ENCODE assay signal across 8 mouse cellular contexts in the genomic region with DNA sequence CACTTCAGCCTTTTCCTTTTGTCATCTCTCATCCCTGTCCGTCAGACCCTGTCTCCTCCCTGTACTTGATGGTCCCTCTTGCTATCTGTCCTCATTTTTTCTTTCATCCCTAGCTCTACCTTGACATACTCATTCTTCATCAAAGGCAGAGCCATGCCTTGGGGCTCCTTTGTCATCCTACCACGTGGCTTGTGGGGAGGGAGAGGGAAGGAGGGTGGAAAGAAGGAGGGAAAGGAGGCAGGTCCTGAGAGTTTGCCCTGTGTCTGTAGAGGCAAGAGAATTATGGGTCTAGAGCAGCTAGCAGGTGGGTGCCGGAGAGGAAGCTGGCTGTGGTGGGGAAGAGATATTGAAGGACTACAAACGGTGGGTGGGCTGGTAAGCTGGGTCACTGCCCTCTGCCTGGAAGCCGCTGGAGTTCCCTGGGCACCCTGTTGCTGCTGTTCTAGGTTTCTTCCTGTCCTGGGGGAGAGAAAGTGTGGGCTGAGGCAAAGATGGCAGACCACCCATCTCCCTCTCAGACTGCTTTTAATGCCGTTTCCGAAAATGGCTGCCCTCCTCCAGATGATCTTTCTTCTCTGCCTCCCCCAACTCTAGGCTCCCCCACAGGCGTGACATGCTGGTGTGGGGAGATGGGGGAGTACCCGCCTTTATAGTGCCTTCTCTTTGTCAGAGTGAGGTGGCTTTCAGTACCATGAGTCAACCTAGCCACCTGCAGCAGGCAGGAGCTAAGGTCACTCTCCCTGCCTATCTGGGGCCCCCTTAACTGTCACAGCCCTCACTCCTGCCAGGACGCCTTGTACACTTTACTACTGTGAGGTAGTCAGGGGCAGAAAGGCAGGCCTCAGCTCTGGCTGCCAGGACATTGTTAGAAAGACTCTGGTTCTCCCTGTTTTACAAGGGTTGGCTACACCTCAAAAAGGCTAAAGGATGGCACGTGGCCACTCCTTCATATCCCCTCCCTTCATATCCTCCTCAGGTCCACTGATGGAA. TPM values are rescaled to one million over a fixed set of nuclear protein-coding genes. Genes with fewer than 3 reads are reported as not detected.
DNase-seq lines count a peak whose midpoint lies in the region; ATAC-seq lines count a peak whose summit lies in the region.

No protein-coding gene starts in this region.

- no peak overlapping the region for H3K4me3 ChIP-seq in kidney, embryonic 14.5 days (ENCODE audit: low read length)
- peak overlapping the region; percentile 74; the same call in 1 of the 2 replicates for H3K4me3 ChIP-seq in embryonic facial prominence, embryonic 14.5 days (ENCODE audit: low read depth, low read length)
- peak overlapping the region; percentile 76 for H3K4me3 ChIP-seq in hindbrain, embryonic 15.5 days
- H3K4me3 ChIP-seq in neural tube, embryonic 12.5 days, result peak overlapping the region; percentile 82

- 38% methylated on average over 11 of the region's 11 CpGs for WGBS in kidney, embryonic 14.5 days
- 60% methylated on average over 11 of the region's 11 CpGs for WGBS in embryonic facial prominence, embryonic 14.5 days
- WGBS in hindbrain, embryonic 15.5 days, result 47% methylated on average over 11 of the region's 11 CpGs
- WGBS in neural tube, embryonic 12.5 days, result 62% methylated on average over 11 of the region's 11 CpGs

- peak overlapping the region; percentile 7; the same call in 1 of the 2 replicates for H3K9ac ChIP-seq in kidney, embryonic 14.5 days (ENCODE audit: low read depth, low read length)
- peak overlapping the region; percentile 93; the same call in 1 of the 2 replicates for H3K9ac ChIP-seq in embryonic facial prominence, embryonic 14.5 days (ENCODE audit: low read depth, low read length)
- peak overlapping the region; percentile 93 for H3K9ac ChIP-seq in hindbrain, embryonic 15.5 days
- H3K9ac ChIP-seq in neural tube, embryonic 12.5 days, result peak overlapping the region; percentile 92

- no peak overlapping the region for H3K27ac ChIP-seq in kidney, embryonic 14.5 days (ENCODE audit: low read depth, low read length)
- no peak overlapping the region for H3K27ac ChIP-seq in embryonic facial prominence, embryonic 14.5 days (replicated peaks; ENCODE audit: low read depth, low read length)
- H3K27ac ChIP-seq in hindbrain, embryonic 15.5 days (replicated peaks), result peak overlapping the region; percentile 97
- no peak overlapping the region for H3K27ac ChIP-seq in neural tube, embryonic 12.5 days

- H3K9me3 ChIP-seq in kidney, embryonic 14.5 days (ENCODE audit: control insufficient read depth, low read length), result no peaks in the 10 kb centered on the region
- H3K9me3 ChIP-seq in embryonic facial prominence, embryonic 14.5 days (ENCODE audit: control insufficient read depth, low read length), result no peaks in the 10 kb centered on the region
- H3K9me3 ChIP-seq in hindbrain, embryonic 15.5 days, result no peaks in the 10 kb centered on the region
- H3K9me3 ChIP-seq in neural tube, embryonic 12.5 days, result no peaks in the 10 kb centered on the region

- no peak overlapping the region; the same call in 1 of the 2 replicates for H3K4me2 ChIP-seq in kidney, embryonic 14.5 days (replicated peaks; ENCODE audit: low read depth, low read length)
- H3K4me2 ChIP-seq in embryonic facial prominence, embryonic 14.5 days (ENCODE audit: low read depth, low read length), result peak overlapping the region; percentile 81
- H3K4me2 ChIP-seq in hindbrain, embryonic 15.5 days, result peak overlapping the region; percentile 76
- peak overlapping the region; percentile 89 for H3K4me2 ChIP-seq in neural tube, embryonic 12.5 days (replicated peaks)

- no peaks in the 10 kb centered on the region; the same call in 1 of the 2 replicates for H3K27me3 ChIP-seq in kidney, embryonic 14.5 days (ENCODE audit: control insufficient read depth, insufficient read depth, low read length)
- H3K27me3 ChIP-seq in embryonic facial prominence, embryonic 14.5 days (replicated peaks; ENCODE audit: control insufficient read depth, insufficient read depth, low read length), result no peaks in the 10 kb centered on the region
- no peaks in the 10 kb centered on the region for H3K27me3 ChIP-seq in hindbrain, embryonic 15.5 days
- H3K27me3 ChIP-seq in neural tube, embryonic 12.5 days (replicated peaks), result 0 out of 2 replicates have a peak, but pooled peaks cover 5% of the 10 kb centered on the region

- DNase-seq in kidney, postnatal 25 days, result no peak
- DNase-seq in embryonic facial prominence, embryonic 14.5 days (ENCODE audit: low spot score), result no peak
- DNase-seq in layer of hippocampus, adult 11-12 months (ENCODE audit: low spot score), result no peak
- DNase-seq in thymus, adult 18-20 months, result no peak
- no peak for DNase-seq in urinary bladder, adult 18-20 months (ENCODE audit: low spot score in 2 of 2)

- ATAC-seq in kidney, embryonic 14.5 days (ENCODE audit: low FRiP score, low TSS enrichment), result no peak
- no peak for ATAC-seq in embryonic facial prominence, embryonic 14.5 days (ENCODE audit: low read depth)
- ATAC-seq in hindbrain, embryonic 15.5 days (ENCODE audit: low FRiP score, low read depth), result no peak
- no peak for ATAC-seq in neural tube, embryonic 12.5 days (ENCODE audit: low FRiP score, low read depth)

- H3K36me3 ChIP-seq in kidney, embryonic 14.5 days (ENCODE audit: control insufficient read depth, insufficient read depth, low read length), result no peaks in the 10 kb centered on the region; the same call in 1 of the 2 replicates
- H3K36me3 ChIP-seq in embryonic facial prominence, embryonic 14.5 days (ENCODE audit: control insufficient read depth, insufficient read depth, low read length), result peaks cover 14% of the 10 kb centered on the region
- H3K36me3 ChIP-seq in hindbrain, embryonic 15.5 days, result peaks cover 15% of the 10 kb centered on the region
- H3K36me3 ChIP-seq in neural tube, embryonic 12.5 days, result peaks cover 15% of the 10 kb centered on the region

- H3K4me1 ChIP-seq in kidney, embryonic 14.5 days (ENCODE audit: control insufficient read depth, insufficient read depth, low read length), result peaks cover 17% of the 10 kb centered on the region; the same call in 1 of the 2 replicates
- peaks cover 17% of the 10 kb centered on the region for H3K4me1 ChIP-seq in embryonic facial prominence, embryonic 14.5 days (ENCODE audit: control insufficient read depth, insufficient read depth, low read length)
- peaks cover 77% of the 10 kb centered on the region for H3K4me1 ChIP-seq in hindbrain, embryonic 15.5 days (replicated peaks)
- peaks cover 70% of the 10 kb centered on the region for H3K4me1 ChIP-seq in neural tube, embryonic 12.5 days

RNA-seq across cellular contexts. Expression of gene Dnajb5, which starts 1.9 kb away (rescaled TPM):
- 5.1 and 6.8 TPM in 2 replicates for polyA plus RNA-seq in kidney, embryonic 14.5 days (2014; fragmentation: Nextera tagmentation; extraction: Ambion mirVana)
- 11.9 and 15.4 TPM in 2 replicates for polyA plus RNA-seq in embryonic facial prominence, embryonic 14.5 days (2014; fragmentation: Nextera tagmentation; extraction: Ambion mirVana)
- polyA plus RNA-seq in hindbrain, embryonic 15.5 days (2015; fragmentation: Nextera tagmentation; extraction: Ambion mirVana), result 36.7 and 46.3 TPM in 2 replicates
- 29.0 and 33.6 TPM in 2 replicates for polyA plus RNA-seq in neural tube, embryonic 12.5 days (2016; fragmentation: Nextera tagmentation; extraction: Ambion mirVana)

RNA-seq across cellular contexts. Expression of gene 1700022I11Rik, which starts 17.9 kb away (rescaled TPM):
- 0.34 and 0.37 TPM in 2 replicates for polyA plus RNA-seq in kidney, embryonic 14.5 days (2014; fragmentation: Nextera tagmentation; extraction: Ambion mirVana)
- 0.28 and 0.75 TPM in 2 replicates for polyA plus RNA-seq in embryonic facial prominence, embryonic 14.5 days (2014; fragmentation: Nextera tagmentation; extraction: Ambion mirVana)
- polyA plus RNA-seq in hindbrain, embryonic 15.5 days (2015; fragmentation: Nextera tagmentation; extraction: Ambion mirVana), result 0.41 and 0.68 TPM in 2 replicates
- polyA plus RNA-seq in neural tube, embryonic 12.5 days (2016; fragmentation: Nextera tagmentation; extraction: Ambion mirVana), result 0.46 and 0.93 TPM in 2 replicates

RNA-seq across cellular contexts. Expression of gene Phf24, which starts 35.0 kb away (rescaled TPM):
- 0.41 and 1.1 TPM in 2 replicates for polyA plus RNA-seq in kidney, embryonic 14.5 days (2014; fragmentation: Nextera tagmentation; extraction: Ambion mirVana)
- polyA plus RNA-seq in embryonic facial prominence, embryonic 14.5 days (2014; fragmentation: Nextera tagmentation; extraction: Ambion mirVana), result 4.9 and 5.7 TPM in 2 replicates
- 39.3 and 39.7 TPM in 2 replicates for polyA plus RNA-seq in hindbrain, embryonic 15.5 days (2015; fragmentation: Nextera tagmentation; extraction: Ambion mirVana)
- polyA plus RNA-seq in neural tube, embryonic 12.5 days (2016; fragmentation: Nextera tagmentation; extraction: Ambion mirVana), result 10.9 and 11.4 TPM in 2 replicates

RNA-seq across cellular contexts. Expression of gene Vcp, which starts 48.8 kb away (rescaled TPM):
- polyA plus RNA-seq in kidney, embryonic 14.5 days (2014; fragmentation: Nextera tagmentation; extraction: Ambion mirVana), result 351 and 554 TPM in 2 replicates
- polyA plus RNA-seq in embryonic facial prominence, embryonic 14.5 days (2014; fragmentation: Nextera tagmentation; extraction: Ambion mirVana), result 471 and 523 TPM in 2 replicates
- 469 and 479 TPM in 2 replicates for polyA plus RNA-seq in hindbrain, embryonic 15.5 days (2015; fragmentation: Nextera tagmentation; extraction: Ambion mirVana)
- 631 and 640 TPM in 2 replicates for polyA plus RNA-seq in neural tube, embryonic 12.5 days (2016; fragmentation: Nextera tagmentation; extraction: Ambion mirVana)

RNA-seq across cellular contexts. Expression of gene Fancg, which starts 58.8 kb away (rescaled TPM):
- 11.8 and 16.9 TPM in 2 replicates for polyA plus RNA-seq in kidney, embryonic 14.5 days (2014; fragmentation: Nextera tagmentation; extraction: Ambion mirVana)
- 14.8 and 16.6 TPM in 2 replicates for polyA plus RNA-seq in embryonic facial prominence, embryonic 14.5 days (2014; fragmentation: Nextera tagmentation; extraction: Ambion mirVana)
- polyA plus RNA-seq in hindbrain, embryonic 15.5 days (2015; fragmentation: Nextera tagmentation; extraction: Ambion mirVana), result 21.1 and 25.4 TPM in 2 replicates
- 17.4 and 20.9 TPM in 2 replicates for polyA plus RNA-seq in neural tube, embryonic 12.5 days (2016; fragmentation: Nextera tagmentation; extraction: Ambion mirVana)

Comparison
In these comparisons a context has a peak if more than half of its experiments do, and no peak if none do; other contexts are left out.
1. H3K9ac ChIP-seq: peak in every context shown above with its lines; median percentile 93 in embryonic facial prominence, embryonic 14.5 days; 93 in hindbrain, embryonic 15.5 days; 92 in neural tube, embryonic 12.5 days; 7 in kidney, embryonic 14.5 days.